Mouse (Mus musculus): ENCODE measurements around the gene Pcyox1.

- TF ChIP-seq CTCF (IDR thresholded peaks at IDR 0.05; ENCODE audit: control insufficient read depth, insufficient read depth, insufficient read length) = no peak
- no peak for TF ChIP-seq MYOD1 (IDR thresholded peaks at IDR 0.05; ENCODE audit: control insufficient read depth, insufficient read length, low read depth)
- TF ChIP-seq USF1 (IDR thresholded peaks at IDR 0.05; ENCODE audit: low read depth) = no peak
- TF ChIP-seq CEBPB (IDR thresholded peaks at IDR 0.05; ENCODE audit: low read depth) = no peak
- no peak for TF ChIP-seq FOSL1 (IDR thresholded peaks at IDR 0.05; ENCODE audit: insufficient read depth, low read length, poor library complexity, severe bottlenecking)
- no peak for TF ChIP-seq MAX (IDR thresholded peaks at IDR 0.05)
- no peak for TF ChIP-seq MYOG (IDR thresholded peaks at IDR 0.05; ENCODE audit: control insufficient read depth, extremely low read depth, insufficient read length)
These were observed 30.7 kb downstream of the Pcyox1 start for GRCm38 (mm10) chr6:86366125-86366852.
